Mouse (Mus musculus): Measurements from ENCODE around the gene Enpp1. TPM values are rescaled to one million over a fixed set of nuclear protein-coding genes. Genes with fewer than 3 reads are reported as not detected.

Gene Enpp1
- total RNA-seq, 2 experiments from 2014 or later = 3.8 to 4.2 TPM

- no peak for DNase-seq (ENCODE audit: low spot score in 2 of 2)
Observed at GRCm38 (mm10) chr10:24597789-24598188, 114.2 kb downstream of the Enpp1 start.

GRCm38 (mm10) chr10:24596869-24597339 lies 115.1 kb downstream of the Enpp1 start:
- DNase-seq (ENCODE audit: low spot score in 2 of 2) = no peak

- DNase-seq (ENCODE audit: low spot score in 2 of 2) = peak; percentile 22 to 36
Observed at GRCm38 (mm10) chr10:24596003-24596868, 115.7 kb downstream of the Enpp1 start.

- DNase-seq (ENCODE audit: low spot score in 2 of 2) = peak; percentile 28 to 50
Observed at GRCm38 (mm10) chr10:24595250-24596002, 116.5 kb downstream of the Enpp1 start, which contains the start of gene Ccn2. Gene Ccn2, plus strand, starts transcription at chr10:24595442.

- no peak for DNase-seq (ENCODE audit: low spot score in 2 of 2)
Observed at GRCm38 (mm10) chr10:24593556-24593955, 118.4 kb downstream of the Enpp1 start.

GRCm38 (mm10) chr10:24592969-24593368 lies 119.0 kb downstream of the Enpp1 start:
- DNase-seq (ENCODE audit: low spot score in 2 of 2) = no peak

GRCm38 (mm10) chr10:24592318-24592717 lies 119.6 kb downstream of the Enpp1 start:
- DNase-seq (ENCODE audit: low spot score in 2 of 2) = no peak

- no peak for DNase-seq (ENCODE audit: low spot score in 2 of 2)
Observed at GRCm38 (mm10) chr10:24591741-24592140, 120.2 kb downstream of the Enpp1 start.

GRCm38 (mm10) chr10:24591136-24591535 lies 120.8 kb downstream of the Enpp1 start:
- peak; percentile 87 to 89 for DNase-seq (ENCODE audit: low spot score in 2 of 2)

GRCm38 (mm10) chr10:24590546-24590945 lies 121.4 kb downstream of the Enpp1 start:
- DNase-seq (ENCODE audit: low spot score in 2 of 2) = no peak

GRCm38 (mm10) chr10:24589238-24589637 lies 122.7 kb downstream of the Enpp1 start:
- no peak for DNase-seq (ENCODE audit: low spot score in 2 of 2)

- no peak for DNase-seq (ENCODE audit: low spot score in 2 of 2)
Observed at GRCm38 (mm10) chr10:24588824-24589223, 123.1 kb downstream of the Enpp1 start.

Other genes with a start within 250 kb of the Enpp1 start
- 10 to 100 TPM; 10.8 to 13.1 TPM for gene Ccn2, start 116.7 kb downstream of the Enpp1 start, total RNA-seq (2021)
- gene Enpp3, start 130.7 kb upstream of the Enpp1 start, total RNA-seq (2021) = 1 to 10 TPM in 1 of 2 experiments, under 1 TPM in 1; 0.76 to 1.3 TPM
- gene Med23, start 157.8 kb upstream of the Enpp1 start, total RNA-seq (2021) = 10 to 100 TPM; 27.9 to 29.0 TPM
- gene Arg1, start 215.3 kb upstream of the Enpp1 start, total RNA-seq (2021) = under 1 TPM in 1 of 2 experiments, not detected in 1; 0.32 TPM